Mouse (Mus musculus) embryonic stem cell, embryonic (primary cell): ENCODE measurements around the gene Xylt1.

ENCODE experiments used
- CTCF ChIA-PET, 4 experiments: fragments of 300-600 bp in 2 of 4; fragments of 350-600 bp in 2 of 4; sonication (Branson Sonifier 250); formaldehyde crosslinking; loops; one replicate each; lab custom pipeline; 2022; ENCODE audit warnings: inconsistent platforms in 2 of 4; lab: Charles Lee
- POLR2A ChIA-PET, 4 experiments: fragments of 300-600 bp in 2 of 4; fragments of 350-600 bp in 2 of 4; sonication (Branson Sonifier 250); formaldehyde crosslinking; loops; one replicate each; lab custom pipeline; 2022; ENCODE audit warnings: antibody characterized with exemption in 4 of 4, inconsistent platforms in 1 of 4; lab: Charles Lee

Xylt1 gene

GRCm38 (mm10) chr7:117388284-117388988 is 7.7 kb downstream of the Xylt1 start:
- ChIA-PET CTCF (no interaction called here), POLR2A (no interaction called here)

DNA sequence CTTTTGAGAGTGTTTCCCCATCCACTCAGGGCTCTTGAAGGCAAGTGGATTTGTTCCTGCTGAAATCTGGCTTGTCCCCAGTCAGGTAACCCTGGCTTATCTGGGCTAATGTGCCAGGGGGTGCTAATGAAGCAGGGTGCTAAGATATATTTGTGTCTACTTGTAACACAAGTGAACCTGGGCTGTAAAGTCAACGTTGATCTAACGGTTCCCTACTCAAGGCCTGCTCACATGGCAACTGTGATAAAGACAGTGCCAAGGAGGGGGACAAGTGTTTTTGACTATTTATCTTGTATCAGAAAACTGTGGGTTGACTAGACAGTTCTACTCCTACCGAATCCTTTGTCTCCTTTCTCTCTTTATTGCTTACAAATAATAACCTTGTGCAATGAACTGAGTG is 8.3 kb downstream of the Xylt1 start:
- POLR2A ChIA-PET: no interaction called here
- CTCF ChIA-PET: no interaction called here

- ChIA-PET CTCF (no interaction called here), POLR2A (interaction anchor here in 1 of 4 experiments (1.1 kb wide), 1 partner anchor 18 kb away, joined by 5 read pairs; no protein-coding TSS in a partner anchor)
Observed at GRCm38 (mm10) chr7:117392863-117393569, 12.2 kb downstream of the Xylt1 start.

DNA sequence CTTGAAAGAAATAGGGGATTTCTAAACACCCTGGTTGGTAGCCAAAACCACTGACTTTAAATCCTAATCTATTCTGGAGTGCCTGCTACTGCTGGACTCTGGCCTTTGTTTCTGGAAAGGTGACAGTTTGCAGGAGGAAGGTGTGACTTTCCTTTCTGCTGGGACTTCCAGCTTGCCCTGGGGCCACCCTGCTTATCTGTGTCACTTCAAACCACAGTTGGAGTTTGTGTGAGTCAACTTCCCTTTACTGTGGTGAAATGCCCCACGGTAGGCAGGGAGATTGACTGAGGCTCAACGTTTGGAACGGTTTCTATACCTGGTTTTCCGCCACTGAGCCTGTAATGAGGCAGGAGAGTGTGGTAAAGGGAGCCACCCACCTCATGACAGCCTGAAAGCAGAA is 13.2 kb downstream of the Xylt1 start:
- ChIA-PET POLR2A (interaction anchor here in 1 of 4 experiments (1.1 kb wide), 1 partner anchor 17 kb away, joined by 5 read pairs; no protein-coding TSS in a partner anchor), CTCF (interaction anchor here in 1 of 4 experiments (0.6 kb wide), 1 partner anchor 15 kb away, joined by 3 read pairs; no protein-coding TSS in a partner anchor)

GRCm38 (mm10) chr7:117394380-117394779 is 13.6 kb downstream of the Xylt1 start:
- ChIA-PET POLR2A (interaction anchor here in 2 of 4 experiments (0.6 to 1.1 kb wide), 2 partner anchors 16 to 702 kb away, joined by 3 to 5 read pairs; no protein-coding TSS in a partner anchor), CTCF (no interaction called here)

DNA sequence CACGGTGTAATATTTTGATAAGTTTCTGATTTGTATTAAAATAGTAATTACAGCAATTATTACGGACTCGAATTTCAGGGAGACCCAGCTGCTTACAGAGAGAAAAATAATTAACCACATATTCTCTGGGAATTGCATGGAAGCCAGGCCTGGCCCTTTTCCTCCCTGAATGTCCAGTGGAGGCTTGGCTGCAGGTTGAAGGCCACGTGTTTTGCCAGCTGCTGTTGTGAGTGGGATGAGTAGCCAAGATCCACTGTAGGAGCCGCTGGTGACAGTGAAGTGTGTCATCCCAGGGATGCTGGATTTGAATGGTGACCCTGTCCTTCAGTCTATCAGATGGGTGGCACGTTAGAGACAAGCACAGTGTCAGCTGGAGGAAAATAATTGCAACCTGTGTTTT is 14.7 kb downstream of the Xylt1 start:
- ChIA-PET POLR2A (no interaction called here), CTCF (no interaction called here)

- ChIA-PET CTCF (no interaction called here), POLR2A (no interaction called here)
Observed at GRCm38 (mm10) chr7:117397877-117398276, 17.1 kb downstream of the Xylt1 start.

- ChIA-PET POLR2A (interaction anchor here in 1 of 4 experiments (0.6 kb wide), 1 partner anchor 716 kb away, joined by 3 read pairs; no protein-coding TSS in a partner anchor), CTCF (no interaction called here)
Observed at GRCm38 (mm10) chr7:117399971-117400370, 19.2 kb downstream of the Xylt1 start.

DNA sequence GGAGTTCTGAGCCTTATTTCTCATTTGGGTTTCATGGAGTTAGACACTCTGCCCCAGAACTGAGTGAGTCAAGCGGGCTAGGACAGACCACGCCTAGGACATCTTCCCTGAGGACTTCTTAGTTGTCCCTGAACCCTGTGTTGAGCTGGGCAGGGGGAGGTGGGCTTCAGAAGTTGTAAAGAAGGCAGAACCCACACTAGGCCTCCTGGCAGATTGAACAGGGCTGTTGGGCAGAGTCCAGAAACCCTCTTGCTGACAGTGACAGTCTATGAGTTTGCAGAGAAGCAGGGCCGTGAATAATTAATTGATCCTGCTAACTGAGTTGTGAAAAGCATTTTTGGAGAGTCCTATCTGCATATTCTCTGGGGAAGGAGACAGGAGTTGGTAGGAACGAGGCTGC is 20.8 kb downstream of the Xylt1 start:
- POLR2A ChIA-PET: no interaction called here

DNA sequence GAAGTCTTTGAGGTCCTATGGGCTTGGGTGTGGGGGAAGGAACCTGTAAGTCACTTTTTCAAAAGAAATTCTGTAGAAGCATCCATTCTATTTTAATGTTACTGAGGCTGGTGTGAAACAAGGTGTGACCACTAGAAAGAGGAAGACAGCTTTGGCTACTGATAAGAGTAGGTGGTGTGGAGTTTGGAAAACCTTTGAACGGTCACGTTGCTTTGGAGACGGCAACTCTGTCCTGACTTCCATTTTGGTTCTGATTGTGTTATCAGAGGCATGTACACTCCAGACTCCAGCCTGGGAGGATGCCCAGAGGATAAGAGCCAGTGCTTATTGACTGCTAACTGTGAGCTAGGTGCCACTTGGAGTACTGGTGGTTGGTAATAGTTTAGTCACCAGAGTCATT is 25.6 kb downstream of the Xylt1 start:
- POLR2A ChIA-PET: no interaction called here
- CTCF ChIA-PET: no interaction called here

More for the DNA sequence above, 20.8 kb downstream of the Xylt1 start:
- CTCF ChIA-PET: no interaction called here

- CTCF ChIA-PET: interaction anchor here in 1 of 4 experiments (0.6 kb wide), 1 partner anchor 16 kb away, joined by 3 read pairs; no protein-coding TSS in a partner anchor
- POLR2A ChIA-PET: interaction anchor here in 3 of 4 experiments (0.6 to 2.9 kb wide), 8 partner anchors 11 to 235 kb away, joined by 3 to 9 read pairs (median 4); no protein-coding TSS in a partner anchor
Observed at GRCm38 (mm10) chr7:117409268-117409988, 28.6 kb downstream of the Xylt1 start.

DNA sequence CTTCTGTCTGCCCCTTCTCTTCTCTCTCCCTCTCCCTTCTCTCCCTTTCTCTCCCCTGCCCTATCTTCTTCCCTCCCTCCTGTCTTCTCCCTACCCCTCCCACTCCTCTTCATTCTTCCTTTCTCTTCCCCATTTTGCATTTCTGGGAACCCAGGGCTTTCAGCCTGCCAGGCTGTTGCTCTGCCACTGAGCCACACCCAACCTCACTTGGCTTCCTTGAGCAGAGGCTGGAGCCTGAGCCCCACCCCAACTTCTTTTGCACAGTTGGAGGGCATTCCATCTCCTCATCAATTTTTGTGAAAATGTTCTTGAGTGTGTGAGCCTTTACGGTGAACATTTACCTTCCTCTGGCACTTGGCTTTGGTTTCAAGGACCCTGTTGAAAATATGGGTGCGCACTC is 31.1 kb downstream of the Xylt1 start:
- POLR2A ChIA-PET: interaction anchor here in 1 of 4 experiments (1.0 kb wide), 2 partner anchors 9 to 25 kb away, joined by 3 to 5 read pairs; no protein-coding TSS in a partner anchor
- CTCF ChIA-PET: no interaction called here

DNA sequence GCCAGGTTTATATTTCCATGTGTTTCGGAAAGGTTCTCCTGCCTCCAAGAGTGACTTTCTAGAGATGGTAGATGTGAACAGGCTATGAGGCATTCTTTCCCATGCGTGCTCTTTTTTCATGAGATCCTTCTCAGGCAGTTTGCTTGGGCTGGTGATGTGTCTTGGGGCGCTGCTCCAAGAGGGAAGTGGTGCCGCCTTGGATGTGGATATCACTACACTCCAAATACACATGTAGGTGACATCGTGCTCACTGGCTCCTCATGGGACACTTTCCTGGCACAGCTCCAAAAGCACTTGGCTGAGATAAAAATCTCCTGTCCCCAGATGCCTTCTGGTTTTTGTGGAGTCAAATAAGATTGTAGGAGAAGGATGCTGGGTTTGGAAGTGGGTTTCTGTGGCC is 31.6 kb downstream of the Xylt1 start:
- ChIA-PET POLR2A (interaction anchor here in 1 of 4 experiments (1.0 kb wide), 1 partner anchor 24 kb away, joined by 3 read pairs; no protein-coding TSS in a partner anchor), CTCF (no interaction called here)

GRCm38 (mm10) chr7:117414341-117415008 is 33.7 kb downstream of the Xylt1 start:
- POLR2A ChIA-PET: interaction anchor here in 1 of 4 experiments (1.3 kb wide), 1 partner anchor 32 kb away, joined by 5 read pairs; no protein-coding TSS in a partner anchor
- CTCF ChIA-PET: no interaction called here

GRCm38 (mm10) chr7:117415009-117415363 is 34.2 kb downstream of the Xylt1 start:
- POLR2A ChIA-PET: interaction anchor here in 1 of 4 experiments (1.3 to 3.2 kb wide), 2 partner anchors 12 to 32 kb away, joined by 5 to 14 read pairs; no protein-coding TSS in a partner anchor
- CTCF ChIA-PET: no interaction called here

DNA sequence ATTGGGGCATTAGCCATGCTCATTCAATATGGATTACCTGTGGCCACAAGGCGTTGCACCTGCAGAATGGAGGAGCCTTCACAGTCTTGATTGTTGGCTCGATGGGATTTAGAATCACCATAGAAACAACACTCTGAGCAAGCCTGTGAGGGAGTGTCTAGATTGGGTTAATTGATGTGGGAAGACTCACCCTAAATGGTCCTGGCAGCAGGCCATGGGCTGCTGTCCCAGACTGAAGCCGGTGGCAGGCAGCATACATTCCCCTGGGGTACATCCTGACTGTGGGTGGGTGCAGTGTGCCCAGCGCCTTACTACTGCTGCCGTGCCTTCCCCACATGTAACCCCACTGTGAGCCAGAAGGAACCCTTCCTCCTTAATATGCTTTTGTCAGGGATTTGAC is 38.3 kb downstream of the Xylt1 start:
- ChIA-PET POLR2A (no interaction called here), CTCF (no interaction called here)

DNA sequence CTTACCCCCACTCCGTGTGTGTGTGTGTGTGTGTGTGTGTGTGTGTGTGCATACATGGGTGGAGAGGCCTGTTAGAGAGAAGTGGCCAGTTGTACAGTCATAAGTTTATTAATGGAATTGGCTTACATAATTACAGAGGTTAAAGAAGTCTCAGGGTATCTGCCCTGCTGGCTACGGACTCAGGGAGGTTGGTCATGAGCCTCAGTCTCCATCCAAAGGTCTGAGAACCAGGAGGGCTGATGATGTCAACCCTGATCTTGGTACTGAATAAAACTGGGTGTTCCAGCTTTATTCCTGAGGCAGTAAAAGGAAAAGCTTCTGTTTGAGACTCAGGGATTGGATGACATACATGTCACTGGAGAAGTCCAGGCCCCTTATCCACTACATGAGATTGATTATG is 39.1 kb downstream of the Xylt1 start:
- POLR2A ChIA-PET: interaction anchor here in 3 of 4 experiments (1.1 to 2.1 kb wide), 6 partner anchors 9 to 428 kb away, joined by 3 to 8 read pairs (median 4); no protein-coding TSS in a partner anchor
- CTCF ChIA-PET: interaction anchor here in 1 of 4 experiments (0.6 kb wide), 1 partner anchor 944 kb away, joined by 3 read pairs; no protein-coding TSS in a partner anchor

- CTCF ChIA-PET: interaction anchor here in 1 of 4 experiments (1.3 kb wide), 1 partner anchor 37 kb away, joined by 3 read pairs; no protein-coding TSS in a partner anchor
- POLR2A ChIA-PET: interaction anchor here in 3 of 4 experiments (0.8 to 2.1 kb wide), 7 partner anchors 9 to 428 kb away, joined by 3 to 8 read pairs (median 4); no protein-coding TSS in a partner anchor
Observed at GRCm38 (mm10) chr7:117420301-117420700, 39.5 kb downstream of the Xylt1 start.
